Mouse (Mus musculus) kidney, adult 2 months (tissue): ENCODE measurements at regions not wholly inside any gene's neighbourhood (a gene's known extent, or its start where the extent isn't known, plus 50 kb on each side); places are given as distances from the start of the nearest gene placed in this dataset.

Source experiments
- DNase-seq: peaks from one replicate; pipeline ENCODE4 v3.0.0; 2021
- H3K27ac ChIP-seq: fragments of 200-500 bp; 2 replicates; pipeline ENCODE4 v1.5.1; 2012; ENCODE audit warnings: low read depth, low read length, control low read depth, inconsistent platforms; ENCODE audit not compliant: insufficient read depth
- H3K27me3 ChIP-seq: fragments of 200-500 bp; replicated peaks from 2 replicates; pipeline ENCODE4 v1.6.1; 2012; ENCODE audit warnings: mild to moderate bottlenecking, moderate library complexity, low read length, inconsistent platforms; ENCODE audit not compliant: control insufficient read depth, insufficient read depth
- H3K36me3 ChIP-seq: fragments of 200-500 bp; 2 replicates; pipeline ENCODE4 v1.6.1; 2012; ENCODE audit warnings: mild to moderate bottlenecking, moderate library complexity, low read length, inconsistent platforms; ENCODE audit not compliant: control insufficient read depth, insufficient read depth
- H3K4me1 ChIP-seq: fragments of 200-500 bp; 2 replicates; pipeline ENCODE4 v1.6.1; 2011; ENCODE audit warnings: low read length; ENCODE audit not compliant: control insufficient read depth, insufficient read depth
- H3K4me3 ChIP-seq: fragments of 200-500 bp; 2 replicates; pipeline ENCODE4 v1.5.1; 2011; ENCODE audit warnings: mild to moderate bottlenecking, low read depth, low read length, control low read depth; ENCODE audit not compliant: insufficient read depth
- CTCF ChIP-seq: fragments of 200-500 bp; conservative IDR thresholded peaks from 2 replicates; pipeline ENCODE4 v1.5.1; 2011; ENCODE audit warnings: low read depth, mild to moderate bottlenecking, control low read depth, low read length, moderate library complexity, mixed read lengths; ENCODE audit not compliant: insufficient read depth, insufficient read length
- POLR2A ChIP-seq: fragments of 200-500 bp; IDR thresholded peaks from one replicate; pipeline ENCODE4 v1.6.1; 2011; ENCODE audit warnings: low read depth, low read length, control low read depth
- WGBS: fragments of 180-500 bp; shearing (Covaris S2); methylation state at CpG from one replicate; pipeline ENCODE4 v1.1.7; 2018; 5-methylcytosine and 5-hydroxymethylcytosine counted together

DNA sequence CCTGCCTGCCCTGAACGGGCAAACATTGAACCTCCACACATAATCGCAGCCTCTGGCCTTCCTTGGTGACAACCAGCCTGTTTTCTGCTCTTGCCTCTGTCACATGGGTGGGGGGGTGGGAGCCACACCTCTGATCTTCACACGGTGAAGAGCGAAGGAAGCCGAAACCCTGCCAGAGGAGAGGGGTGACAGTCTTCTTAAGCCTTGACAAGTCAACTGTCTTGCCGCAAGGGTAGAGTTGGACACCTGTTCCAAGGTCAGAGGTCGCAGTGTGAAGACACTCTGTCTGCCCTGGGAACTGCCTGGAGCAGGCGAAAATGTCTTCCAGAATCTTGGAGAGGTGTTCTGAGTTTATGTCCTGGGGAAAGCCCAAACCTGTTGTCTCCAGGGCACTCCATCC is 364.8 kb upstream of the 3110018I06Rik start:
- Histone ChIP-seq H3K27ac (no peak overlapping the region), H3K4me1 (no peaks in the 10 kb centered on the region), H3K27me3 (no peaks in the 10 kb centered on the region), H3K36me3 (no peaks in the 10 kb centered on the region), H3K4me3 (no peak overlapping the region)
- no peak for TF ChIP-seq CTCF
- no peak for TF ChIP-seq POLR2A
- WGBS = 72% methylated on average over 8 of the region's 8 CpGs
- no peak for DNase-seq

DNA sequence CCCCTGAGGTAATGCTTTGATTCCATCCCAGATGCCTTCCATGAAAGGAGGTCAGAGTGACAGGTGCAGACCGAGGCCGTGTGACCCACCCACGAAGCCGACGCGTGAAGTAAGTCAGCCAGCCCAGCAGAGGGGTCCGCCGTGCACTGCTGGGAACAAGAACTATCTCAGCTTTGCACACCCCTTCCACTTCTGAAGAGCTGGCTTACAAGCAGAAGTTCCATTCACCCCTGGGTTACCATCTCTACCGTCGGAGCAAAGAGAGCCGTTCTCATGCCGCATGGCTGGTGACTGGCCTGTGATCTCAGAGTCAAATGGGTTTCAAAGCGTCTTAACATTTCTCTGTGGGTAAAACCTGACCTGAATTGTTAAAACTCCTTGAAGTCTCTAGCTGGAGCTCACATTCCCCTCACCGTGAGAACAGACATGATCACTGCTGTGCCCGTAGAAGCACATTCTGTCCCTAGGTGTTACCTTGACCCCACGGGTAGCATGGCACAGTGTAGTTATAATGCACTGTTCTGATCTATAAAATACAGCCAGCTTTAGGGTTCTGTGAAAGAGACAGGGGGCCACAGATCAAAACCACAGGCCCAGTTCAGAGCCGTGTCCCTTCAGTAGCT is 364.1 kb upstream of the 3110018I06Rik start:
- H3K27ac ChIP-seq = no peak overlapping the region
- no peak for TF ChIP-seq CTCF
- TF ChIP-seq POLR2A = no peak
- 90% methylated on average over 17 of the region's 17 CpGs for WGBS

DNA sequence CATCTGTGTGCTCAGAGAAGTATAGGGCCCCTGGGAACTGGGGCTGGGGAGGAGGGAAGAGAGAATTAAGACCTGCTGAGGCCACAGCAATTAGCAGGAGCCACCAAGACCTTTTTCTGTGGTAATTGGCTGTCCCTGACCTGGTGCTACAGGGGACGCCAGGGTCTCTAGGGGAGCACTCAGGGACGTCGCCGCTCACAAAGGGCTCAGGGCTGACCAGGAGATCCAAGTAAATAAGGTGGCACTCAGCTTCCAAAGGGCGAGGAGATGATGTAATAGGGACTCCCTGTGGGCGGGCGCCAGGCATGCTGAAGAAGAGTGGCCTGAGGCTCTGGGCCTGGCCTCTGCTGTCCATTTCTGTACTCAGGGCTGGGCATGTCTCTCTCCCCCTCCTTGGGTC is 363.2 kb upstream of the 3110018I06Rik start:
- no peak for DNase-seq
- Histone ChIP-seq H3K4me1 (no peaks in the 10 kb centered on the region), H3K4me3 (no peak overlapping the region), H3K27me3 (no peaks in the 10 kb centered on the region), H3K36me3 (no peaks in the 10 kb centered on the region), H3K27ac (no peak overlapping the region)
- TF ChIP-seq POLR2A (no peak), CTCF (no peak)
- 81% methylated on average over 7 of the region's 7 CpGs for whole genome bisulfite sequencing

More for the DNA sequence above, 364.1 kb upstream of the 3110018I06Rik start:
- Histone ChIP-seq H3K4me1 (no peaks in the 10 kb centered on the region), H3K4me3 (no peak overlapping the region), H3K36me3 (no peaks in the 10 kb centered on the region), H3K27me3 (no peaks in the 10 kb centered on the region)
- DNase-seq = no peak

- H3K27me3 ChIP-seq = no peaks in the 10 kb centered on the region
- WGBS = 78% methylated on average over 10 of the region's 10 CpGs
These were observed 362.4 kb upstream of the 3110018I06Rik start for GRCm38 (mm10) chr12:107126056-107126455.

DNA sequence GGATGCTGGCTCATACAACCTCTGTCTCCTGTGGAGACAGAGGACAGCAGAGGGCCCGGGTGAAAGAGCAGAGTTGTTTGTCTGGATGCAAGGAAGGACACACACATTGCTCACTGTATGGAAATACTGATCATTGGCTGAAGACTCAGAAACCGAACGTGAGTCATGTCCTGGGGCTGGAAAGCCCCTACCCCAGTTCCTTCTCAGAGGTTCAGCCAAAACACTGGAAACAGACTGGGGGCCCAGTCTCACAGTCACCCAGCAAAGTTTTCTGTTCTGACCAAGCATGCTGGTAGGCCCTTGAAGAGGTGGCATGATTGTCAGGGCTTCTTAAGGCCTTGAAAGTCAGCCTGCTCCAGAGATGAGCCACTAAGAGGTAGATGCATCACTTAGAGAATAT is 360.8 kb upstream of the 3110018I06Rik start:
- H3K27ac ChIP-seq = no peak overlapping the region

More at GRCm38 (mm10) chr12:107126056-107126455, 362.4 kb upstream of the 3110018I06Rik start:
- TF ChIP-seq POLR2A (no peak), CTCF (no peak)
- no peaks in the 10 kb centered on the region for H3K36me3 ChIP-seq
- H3K4me3 ChIP-seq = no peak overlapping the region
- DNase-seq = no peak
- no peak overlapping the region for H3K27ac ChIP-seq
- no peaks in the 10 kb centered on the region for H3K4me1 ChIP-seq

GRCm38 (mm10) chr12:107129232-107129631 is 359.2 kb upstream of the 3110018I06Rik start:
- H3K4me3 ChIP-seq = no peak overlapping the region
- no peak overlapping the region for H3K27ac ChIP-seq
- DNase-seq = no peak
- WGBS = 66% methylated on average over 6 of the region's 6 CpGs
- H3K4me1 ChIP-seq = no peaks in the 10 kb centered on the region
- TF ChIP-seq POLR2A = no peak
- TF ChIP-seq CTCF = no peak
- no peaks in the 10 kb centered on the region for H3K36me3 ChIP-seq
- no peaks in the 10 kb centered on the region for H3K27me3 ChIP-seq

More for the DNA sequence above, 360.8 kb upstream of the 3110018I06Rik start:
- no peak for DNase-seq
- no peaks in the 10 kb centered on the region for H3K36me3 ChIP-seq
- WGBS = 85% methylated on average over 3 of the region's 3 CpGs
- no peaks in the 10 kb centered on the region for H3K4me1 ChIP-seq
- no peak overlapping the region for H3K4me3 ChIP-seq
- no peak for TF ChIP-seq POLR2A
- no peak for TF ChIP-seq CTCF
- no peaks in the 10 kb centered on the region for H3K27me3 ChIP-seq

DNA sequence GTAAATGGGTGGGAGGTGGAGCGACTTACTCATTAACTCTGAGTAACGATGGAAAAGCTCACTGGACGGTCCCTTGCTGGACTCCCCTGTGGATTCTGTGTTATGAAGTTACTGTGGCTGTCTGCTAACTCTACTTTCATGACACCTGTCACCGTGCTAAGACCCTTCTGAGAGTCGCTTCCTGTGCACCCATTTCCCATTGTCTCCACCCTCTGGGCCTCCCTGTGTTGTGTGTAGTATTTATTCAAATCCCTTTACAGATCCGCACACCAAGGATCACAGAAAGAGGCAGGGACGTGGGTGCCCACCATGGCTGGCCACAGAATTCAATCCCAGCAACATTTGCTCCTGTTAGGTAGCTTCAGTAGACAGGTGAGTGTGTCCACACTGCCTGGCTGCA is 357.1 kb upstream of the 3110018I06Rik start:
- no peak for DNase-seq
- H3K4me1 ChIP-seq = no peaks in the 10 kb centered on the region
- TF ChIP-seq CTCF = no peak
- 52% methylated on average over 7 of the region's 7 CpGs for WGBS
- no peak overlapping the region for H3K27ac ChIP-seq
- H3K4me3 ChIP-seq = no peak overlapping the region
- no peaks in the 10 kb centered on the region for H3K27me3 ChIP-seq
- H3K36me3 ChIP-seq = no peaks in the 10 kb centered on the region
